Mouse (Mus musculus) limb, embryonic 11.5 days (tissue): ENCODE results near the gene Smad6. TPM values are rescaled to one million over a fixed set of nuclear protein-coding genes. Genes with fewer than 3 reads are reported as not detected.

Experiments used
- ATAC-seq: fragments of 200-750 bp; cut with Nextera tagmentation; 2 replicates; pipeline ENCODE4 v1.8.0; 2017; ENCODE audit warnings: low read depth; ENCODE audit not compliant: insufficient number of reproducible peaks, low FRiP score, low TSS enrichment
- DNase-seq: peaks from one replicate; pipeline ENCODE4 v3.0.0-alpha.2; 2015; ENCODE audit warnings: low spot score
- H3K27ac ChIP-seq: fragments of 300-500 bp; sonication (generic); replicated peaks from 2 replicates; pipeline ENCODE4 v1.5.1; 2014; ENCODE audit warnings: low read depth, mild to moderate bottlenecking, low read length
- H3K27me3 ChIP-seq: fragments of 300-500 bp; sonication (generic); 2 replicates; pipeline ENCODE4 v1.6.1; 2014; ENCODE audit warnings: mild to moderate bottlenecking, low read length, mixed read lengths; ENCODE audit not compliant: control insufficient read depth, insufficient read depth
- H3K36me3 ChIP-seq: fragments of 300-500 bp; sonication (generic); 2 replicates; pipeline ENCODE4 v1.6.1; 2014; ENCODE audit warnings: mild to moderate bottlenecking, low read length, moderate library complexity, mixed read lengths; ENCODE audit not compliant: control insufficient read depth, insufficient read depth
- H3K4me1 ChIP-seq: fragments of 300-500 bp; sonication (generic); 2 replicates; pipeline ENCODE4 v1.6.1; 2014; ENCODE audit warnings: low read length, mixed read lengths; ENCODE audit not compliant: control insufficient read depth, insufficient read depth
- H3K4me2 ChIP-seq: fragments of 300-500 bp; sonication (generic); 2 replicates; pipeline ENCODE4 v1.6.1; 2014; ENCODE audit warnings: low read depth, mild to moderate bottlenecking, moderate library complexity; ENCODE audit not compliant: severe bottlenecking
- H3K4me3 ChIP-seq: fragments of 300-500 bp; sonication (generic); 2 replicates; pipeline ENCODE4 v1.5.1; 2014; ENCODE audit warnings: low read depth, low read length
- H3K9ac ChIP-seq: fragments of 300-500 bp; sonication (generic); 2 replicates; pipeline ENCODE4 v1.6.1; 2014; ENCODE audit warnings: mild to moderate bottlenecking, low read length
- H3K9me3 ChIP-seq: fragments of 300-500 bp; sonication (generic); 2 replicates; pipeline ENCODE4 v1.6.1; 2016; ENCODE audit warnings: low read length; ENCODE audit not compliant: control insufficient read depth
- WGBS: fragments of 180-500 bp; shearing (Covaris S2); extraction: QIAGEN DNeasy Blood & Tissue Kit; methylation state at CpG from one replicate; pipeline ENCODE4 v1.1.7; 2014; 5-methylcytosine and 5-hydroxymethylcytosine counted together
- polyA plus RNA-seq: library from polyadenylated mRNA; unstranded; fragments of >200 nt; fragmentation: Nextera tagmentation; extraction: Ambion mirVana; gene quantifications from 2 replicates; pipeline ENCODE4 v1.2.1, GENCODE M21; 2014

The Smad6 gene
- polyA plus RNA-seq, 1 experiment from 2014 or later: 12.3 TPM

DNA sequence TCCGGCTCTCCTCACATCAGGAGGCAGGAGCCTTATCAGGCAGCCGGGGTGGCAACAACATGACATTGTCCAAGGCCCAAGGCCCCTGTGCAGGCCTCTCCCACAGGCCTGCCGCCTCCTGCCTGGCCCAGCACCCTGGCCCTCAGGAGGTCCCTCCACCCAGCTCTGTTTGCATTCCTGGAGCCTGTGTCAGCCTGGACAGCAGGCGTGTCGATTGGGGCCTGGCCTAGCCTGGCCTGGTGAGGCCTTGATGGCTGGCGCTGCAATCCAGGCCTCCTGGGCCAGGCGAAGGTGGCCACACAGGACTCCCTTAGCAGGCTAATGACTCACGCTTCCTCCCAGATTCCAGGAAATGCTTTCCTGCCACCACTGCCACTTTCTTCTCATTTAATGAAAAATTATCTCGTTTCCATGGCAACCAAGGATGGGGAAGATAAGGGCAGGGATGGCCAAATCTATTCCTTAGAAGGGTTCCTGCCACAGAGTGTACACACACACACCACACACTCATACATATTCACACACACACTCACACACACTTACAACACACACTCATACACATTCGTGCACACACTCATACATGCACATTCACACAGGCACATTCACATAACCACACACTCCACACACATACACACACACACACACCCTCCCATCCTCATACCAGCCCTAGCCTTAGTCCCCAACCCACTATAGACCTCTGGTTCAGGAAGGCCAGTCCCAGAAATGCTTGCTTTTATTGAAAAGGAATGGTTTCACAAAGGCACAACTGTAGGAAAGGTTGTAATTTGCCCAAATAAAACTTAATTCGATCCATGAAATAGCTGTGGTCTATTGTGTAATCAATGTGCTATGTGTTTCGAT is 79.9 kb downstream of the Smad6 start:
- Histone ChIP-seq H3K27me3 (no peaks in the 10 kb centered on the region), H3K9ac (0 out of 2 replicates have a peak overlapping the region, but pooled peaks have one; percentile 52), H3K36me3 (no peaks in the 10 kb centered on the region), H3K9me3 (no peaks in the 10 kb centered on the region), H3K27ac (no peak overlapping the region), H3K4me3 (no peak overlapping the region), H3K4me2 (no peak overlapping the region), H3K4me1 (peaks cover 5% of the 10 kb centered on the region)
- DNase-seq: peak; percentile 43
- WGBS: 55% methylated on average over 12 of the region's 12 CpGs
- ATAC-seq: 0 out of 2 replicates have a peak, but pooled peaks have one; percentile 35

DNA sequence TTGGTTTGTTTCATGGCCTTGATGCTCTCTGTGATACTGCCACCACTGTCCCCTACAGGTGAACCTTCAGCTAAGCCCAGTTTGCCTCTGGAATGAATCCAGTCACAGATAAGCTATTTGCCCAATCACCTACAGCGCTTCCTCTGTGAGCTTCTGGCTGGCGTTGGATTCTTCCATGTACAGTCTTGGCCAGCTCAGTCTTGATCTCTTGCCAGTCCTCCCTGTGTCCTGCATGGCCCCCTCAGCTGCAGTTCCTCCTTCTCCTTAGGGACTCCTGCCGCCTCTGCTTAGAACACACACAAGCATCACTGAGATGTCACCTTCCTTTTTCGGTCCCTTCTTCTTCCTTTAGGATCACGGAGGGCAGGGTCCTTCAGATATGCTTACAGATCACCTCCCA is 85.6 kb downstream of the Smad6 start:
- Histone ChIP-seq H3K4me1 (peaks cover 4% of the 10 kb centered on the region), H3K4me3 (no peak overlapping the region), H3K4me2 (no peak overlapping the region), H3K36me3 (no peaks in the 10 kb centered on the region), H3K27ac (no peak overlapping the region), H3K27me3 (no peaks in the 10 kb centered on the region), H3K9ac (no peak overlapping the region), H3K9me3 (no peaks in the 10 kb centered on the region)
- 81% methylated on average over 5 of the region's 5 CpGs for WGBS
- DNase-seq (no peak), ATAC-seq (no peak)

DNA sequence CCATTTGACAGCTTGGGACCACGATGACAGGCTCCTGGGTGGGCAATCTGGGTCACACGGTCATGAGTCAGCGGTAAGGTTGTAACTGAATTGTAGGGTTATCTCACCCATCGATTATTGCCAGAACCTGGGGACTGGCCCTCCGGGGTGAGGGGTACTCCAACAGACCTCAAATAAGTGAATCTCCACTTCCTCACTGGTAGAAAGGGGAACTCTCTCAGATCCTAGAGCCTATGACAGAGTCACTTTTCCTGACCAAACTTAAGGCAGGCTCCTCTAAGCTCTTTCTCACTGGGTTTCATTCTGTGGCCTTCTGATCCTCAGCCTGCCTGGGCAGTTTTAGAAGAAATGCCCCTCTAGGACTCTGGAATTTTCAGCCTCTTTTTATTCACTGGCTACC is 88.8 kb downstream of the Smad6 start:
- Histone ChIP-seq H3K27ac (no peak overlapping the region), H3K9ac (no peak overlapping the region), H3K27me3 (no peaks in the 10 kb centered on the region), H3K4me3 (no peak overlapping the region), H3K4me2 (no peak overlapping the region), H3K9me3 (no peaks in the 10 kb centered on the region), H3K36me3 (no peaks in the 10 kb centered on the region), H3K4me1 (peaks cover 13% of the 10 kb centered on the region)
- WGBS: 22% methylated on average over 5 of the region's 5 CpGs
- no peak for DNase-seq
- no peak for ATAC-seq

DNA sequence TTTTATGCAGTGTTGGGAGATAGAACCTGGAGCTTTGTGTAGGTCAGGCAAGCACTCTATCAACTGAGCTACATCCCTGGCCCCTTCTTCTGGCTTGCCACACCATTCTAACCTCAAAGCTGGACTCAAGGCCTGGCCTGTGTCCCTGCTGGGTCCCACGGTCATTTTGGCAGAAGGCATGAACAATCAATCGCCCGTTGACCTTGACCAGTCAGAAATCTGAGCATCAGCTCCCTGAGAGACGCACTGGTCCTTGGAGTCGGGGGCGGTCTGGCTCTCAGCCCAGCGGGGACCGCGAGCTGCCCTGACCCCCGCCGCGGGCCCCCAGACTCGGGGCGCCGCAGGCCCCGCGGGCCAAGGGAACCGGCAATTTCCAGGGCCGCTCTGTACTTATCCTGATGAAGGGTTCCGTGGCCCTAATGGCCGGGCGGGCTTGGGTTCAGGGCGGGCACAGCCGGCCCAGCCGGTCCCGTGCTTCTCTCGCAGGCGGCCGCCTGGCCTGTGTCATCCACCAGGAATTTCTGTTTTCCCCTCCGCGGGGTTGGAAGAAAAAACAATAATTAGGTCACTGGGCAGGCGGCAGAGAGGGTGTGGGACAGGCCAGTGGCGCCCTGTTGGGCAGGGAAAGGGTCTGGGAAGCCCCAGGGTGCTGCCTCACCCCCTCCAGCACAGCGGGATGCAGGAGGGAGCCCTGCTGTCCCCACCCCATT is 94.4 kb downstream of the Smad6 start:
- H3K27ac ChIP-seq: 0 out of 2 replicates have a peak overlapping the region, but pooled peaks have one; percentile 39
- H3K9me3 ChIP-seq: no peaks in the 10 kb centered on the region
- peak overlapping the region; percentile 55 for H3K9ac ChIP-seq
- 3% methylated on average over 34 of the region's 34 CpGs for WGBS
- ATAC-seq (0 out of 2 replicates have a peak, but pooled peaks have one; percentile 44), DNase-seq (peak; percentile 55)
- H3K4me3 ChIP-seq: peak overlapping the region; percentile 28
- H3K4me1 ChIP-seq: peaks cover 18% of the 10 kb centered on the region
- no peaks in the 10 kb centered on the region for H3K36me3 ChIP-seq
- 0 out of 2 replicates have a peak, but pooled peaks cover 2% of the 10 kb centered on the region for H3K27me3 ChIP-seq
- H3K4me2 ChIP-seq: peak overlapping the region; percentile 63

DNA sequence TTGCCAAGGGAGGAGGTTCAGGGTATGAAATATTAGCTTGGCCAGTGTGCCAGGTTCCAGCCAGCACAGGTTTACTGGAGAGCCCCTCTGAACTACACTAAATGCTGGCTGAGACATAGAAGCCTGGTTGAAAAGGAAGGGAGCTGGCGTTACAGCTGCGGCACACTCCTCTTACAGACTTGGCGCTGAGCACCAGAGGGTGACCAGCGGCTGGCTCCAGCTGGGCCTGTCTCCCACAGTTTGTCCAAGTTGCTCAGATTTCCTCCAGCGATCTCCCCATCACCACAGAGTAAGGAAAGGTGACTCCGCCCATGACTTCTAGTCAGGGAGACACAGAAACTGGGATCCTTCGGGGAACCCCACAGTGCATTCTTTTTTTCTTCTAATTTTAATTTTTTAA is 95.5 kb downstream of the Smad6 start:
- no peak overlapping the region for H3K4me2 ChIP-seq
- no peaks in the 10 kb centered on the region for H3K9me3 ChIP-seq
- 80% methylated on average over 7 of the region's 7 CpGs for WGBS
- H3K36me3 ChIP-seq: no peaks in the 10 kb centered on the region
- no peak overlapping the region for H3K9ac ChIP-seq
- no peak overlapping the region for H3K27ac ChIP-seq
- DNase-seq (no peak), ATAC-seq (no peak)
- H3K27me3 ChIP-seq: 0 out of 2 replicates have a peak, but pooled peaks cover 2% of the 10 kb centered on the region
- no peak overlapping the region for H3K4me3 ChIP-seq
- peaks cover 18% of the 10 kb centered on the region for H3K4me1 ChIP-seq

DNA sequence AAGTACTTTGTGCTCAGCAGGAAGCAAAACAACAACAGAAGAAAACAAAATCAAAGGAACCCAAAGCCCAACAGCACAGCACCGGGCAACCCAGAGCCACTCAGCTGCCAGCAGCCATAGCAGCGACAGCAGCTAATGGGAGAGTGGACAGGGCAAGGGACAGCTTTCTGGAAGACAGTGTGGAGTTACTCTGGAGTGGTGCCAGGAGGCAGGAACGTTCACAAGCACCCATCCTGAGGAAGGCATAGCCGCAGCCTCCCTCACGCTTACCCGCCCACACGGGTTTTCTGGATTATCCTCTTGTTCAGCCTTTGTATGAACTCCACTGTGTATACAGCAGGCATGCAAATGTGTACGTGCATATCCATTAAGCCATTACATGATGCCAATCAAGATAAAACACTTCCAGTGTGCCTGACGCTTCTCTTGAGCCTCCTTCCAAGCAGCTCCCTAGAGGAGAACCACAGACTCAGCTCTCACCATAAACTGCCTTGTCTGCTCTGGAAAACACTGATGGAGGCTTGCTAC is 98.6 kb downstream of the Smad6 start:
- Histone ChIP-seq H3K36me3 (no peaks in the 10 kb centered on the region), H3K9ac (no peak overlapping the region), H3K9me3 (no peaks in the 10 kb centered on the region), H3K27ac (no peak overlapping the region), H3K4me2 (no peak overlapping the region), H3K4me3 (no peak overlapping the region), H3K4me1 (peaks cover 10% of the 10 kb centered on the region), H3K27me3 (0 out of 2 replicates have a peak, but pooled peaks cover 2% of the 10 kb centered on the region)
- no peak for DNase-seq
- 77% methylated on average over 9 of the region's 9 CpGs for WGBS
- no peak for ATAC-seq

DNA sequence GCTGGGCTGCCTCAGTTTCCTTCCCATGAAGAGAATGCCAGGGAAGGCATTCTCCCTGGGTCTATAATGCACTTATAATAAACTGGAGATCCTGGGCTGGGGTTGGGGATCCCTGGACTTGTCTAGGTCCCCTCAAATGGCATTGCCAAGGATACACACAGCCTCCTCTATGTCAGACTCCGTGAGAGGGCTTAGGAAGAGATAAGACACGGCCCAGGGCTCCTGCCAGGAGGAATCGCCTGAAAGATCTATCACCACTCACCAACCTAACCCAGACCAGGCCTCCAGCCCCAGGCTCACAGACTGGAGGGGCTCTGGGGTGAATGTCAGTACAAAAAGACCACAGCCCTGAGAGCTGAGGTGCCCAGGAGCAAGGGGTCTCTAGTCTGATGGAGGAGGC is 102.2 kb downstream of the Smad6 start:
- 68% methylated on average over 3 of the region's 3 CpGs for WGBS

DNA sequence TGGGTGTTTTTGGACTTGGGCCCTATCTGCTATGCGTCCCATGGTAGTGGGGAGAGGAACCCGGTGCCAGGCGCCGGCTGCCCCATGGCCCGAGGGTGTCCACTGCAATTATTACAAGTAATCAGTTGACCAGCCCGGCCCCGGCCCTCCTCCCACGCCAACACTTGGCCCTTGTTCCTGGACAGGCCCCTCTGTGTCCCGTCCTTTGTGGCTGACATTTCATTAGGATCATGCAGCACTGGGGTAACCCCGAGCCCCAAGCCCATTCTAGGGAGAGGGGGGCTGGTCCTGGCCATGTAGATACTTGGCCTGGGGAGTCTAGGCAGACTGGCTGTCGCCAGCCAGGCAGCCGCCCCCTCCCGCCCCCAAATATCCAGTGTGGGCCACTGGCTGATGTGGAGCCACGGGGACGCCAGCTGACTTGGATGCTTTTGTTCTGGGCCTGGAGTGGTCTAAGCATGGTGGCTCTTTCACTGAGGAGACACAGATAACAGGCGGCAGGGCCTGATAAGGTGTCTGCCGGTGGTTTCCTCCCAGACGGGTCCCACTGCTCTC is 102.8 kb downstream of the Smad6 start:
- DNase-seq (no peak), ATAC-seq (no peak)
- H3K4me2 ChIP-seq: no peak overlapping the region
- no peaks in the 10 kb centered on the region for H3K9me3 ChIP-seq
- WGBS: 81% methylated on average over 18 of the region's 18 CpGs
- no peaks in the 10 kb centered on the region for H3K36me3 ChIP-seq
- H3K9ac ChIP-seq: no peak overlapping the region
- peaks cover 4% of the 10 kb centered on the region; the same call in 1 of the 2 replicates for H3K4me1 ChIP-seq
- no peak overlapping the region for H3K4me3 ChIP-seq
- no peak overlapping the region for H3K27ac ChIP-seq
- no peaks in the 10 kb centered on the region for H3K27me3 ChIP-seq

More for the DNA sequence above, 102.2 kb downstream of the Smad6 start:
- Histone ChIP-seq H3K27me3 (no peaks in the 10 kb centered on the region), H3K27ac (no peak overlapping the region), H3K4me1 (peaks cover 4% of the 10 kb centered on the region; the same call in 1 of the 2 replicates), H3K9me3 (no peaks in the 10 kb centered on the region), H3K36me3 (no peaks in the 10 kb centered on the region), H3K4me2 (no peak overlapping the region), H3K9ac (no peak overlapping the region), H3K4me3 (no peak overlapping the region)
- DNase-seq: no peak
- no peak for ATAC-seq
